Mouse (Mus musculus): ENCODE data around the gene Hpd. TPM values are rescaled to one million over a fixed set of nuclear protein-coding genes. Genes with fewer than 3 reads are reported as not detected.
A peak's percentile ranks its signal among the peaks of the same experiment; 100 is the strongest.

Gene Hpd
- polyA plus RNA-seq, 1 experiment from 2014 or later = not detected

DNA sequence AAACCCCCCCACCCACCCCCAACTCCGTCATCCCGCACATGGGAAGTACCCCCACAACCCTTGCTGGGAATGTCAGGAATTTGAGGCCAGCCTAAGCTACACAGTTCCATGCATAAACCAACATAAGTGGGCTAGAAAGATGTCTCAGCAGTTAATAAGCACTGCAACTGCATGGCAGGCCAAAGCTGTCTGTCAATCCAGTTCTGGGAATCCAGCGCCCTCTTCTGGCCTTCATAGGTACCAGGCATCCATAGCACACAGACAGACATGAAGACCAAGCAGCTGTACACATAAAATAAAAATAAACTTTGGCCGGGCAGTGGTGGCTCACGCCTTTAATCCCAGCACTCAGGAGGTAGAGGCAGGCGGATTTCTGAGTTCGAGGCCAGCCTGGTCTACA is 27.1 kb downstream of the Hpd start:
- Histone ChIP-seq H3K4me1 (peaks cover 13% of the 10 kb centered on the region), H3K4me3 (no peak overlapping the region), H3K9me3 (no peaks in the 10 kb centered on the region), H3K9ac (no peak overlapping the region), H3K36me3 (peaks cover 92% of the 10 kb centered on the region), H3K27me3 (no peaks in the 10 kb centered on the region), H3K4me2 (replicated peaks) (no peak overlapping the region), H3K27ac (no peak overlapping the region)
- no peak for ATAC-seq (ENCODE audit: low FRiP score, low read depth)
- 47% methylated on average over 7 of the region's 7 CpGs for WGBS

DNA sequence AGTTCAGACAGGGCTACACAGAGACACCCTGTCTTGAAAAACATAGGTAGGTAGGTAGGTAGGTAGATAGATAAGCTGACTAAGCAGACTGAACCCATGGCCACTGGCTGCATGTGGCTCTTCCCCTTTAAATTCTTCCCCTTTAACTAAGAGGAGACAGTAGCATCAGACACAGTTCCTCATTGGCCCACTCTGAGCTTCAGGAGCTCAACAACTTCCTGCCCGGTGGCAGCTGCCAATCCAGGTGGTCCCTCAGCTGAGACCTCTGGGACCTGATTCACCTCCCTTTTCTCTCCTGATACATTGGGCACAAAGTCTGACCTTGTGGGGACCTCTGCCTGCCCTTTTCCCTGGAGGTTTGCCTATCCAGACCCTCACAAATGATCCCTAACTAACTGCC is 29.6 kb downstream of the Hpd start:
- Histone ChIP-seq H3K36me3 (peaks cover 87% of the 10 kb centered on the region), H3K4me2 (replicated peaks) (no peak overlapping the region), H3K9ac (no peak overlapping the region), H3K27ac (no peak overlapping the region), H3K9me3 (no peaks in the 10 kb centered on the region), H3K27me3 (no peaks in the 10 kb centered on the region), H3K4me3 (no peak overlapping the region), H3K4me1 (peaks cover 36% of the 10 kb centered on the region)
- no peak for ATAC-seq (ENCODE audit: low FRiP score, low read depth)
- WGBS = 71% methylated on average over 1 of the region's 1 CpGs

GRCm38 (mm10) chr5:123151707-123152362 is 30.7 kb downstream of the Hpd start:
- Histone ChIP-seq H3K27me3 (no peaks in the 10 kb centered on the region), H3K4me3 (no peak overlapping the region), H3K4me1 (peaks cover 37% of the 10 kb centered on the region), H3K9me3 (no peaks in the 10 kb centered on the region), H3K27ac (no peak overlapping the region), H3K4me2 (replicated peaks) (no peak overlapping the region), H3K9ac (no peak overlapping the region), H3K36me3 (peaks cover 87% of the 10 kb centered on the region)
- 93% methylated on average over 16 of the region's 19 CpGs for WGBS
- ATAC-seq (ENCODE audit: low FRiP score, low read depth) = no peak

DNA sequence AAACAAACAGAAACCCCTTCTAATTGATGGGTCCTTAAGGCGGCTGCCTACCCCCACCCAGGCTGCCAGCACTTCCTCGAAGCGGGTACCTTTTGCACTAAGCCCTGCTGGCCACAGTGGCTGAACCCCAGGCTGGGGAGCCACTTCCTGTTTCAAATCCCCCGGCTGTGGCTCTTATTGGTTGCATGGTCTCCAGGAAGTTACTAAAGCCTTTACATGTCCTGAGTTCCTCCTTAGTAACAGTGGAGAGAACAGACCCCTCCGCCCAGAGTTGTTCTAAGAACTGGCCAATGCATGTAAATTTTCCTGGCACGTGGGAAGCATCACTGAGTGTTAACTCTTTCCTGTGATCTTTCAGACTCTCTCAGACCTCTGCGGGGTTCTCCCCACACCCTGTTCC is 31.4 kb downstream of the Hpd start:
- Histone ChIP-seq H3K4me1 (peaks cover 42% of the 10 kb centered on the region), H3K4me3 (peak overlapping the region; percentile 40), H3K27ac (no peak overlapping the region; the same call in 1 of the 2 replicates), H3K9me3 (no peaks in the 10 kb centered on the region), H3K27me3 (no peaks in the 10 kb centered on the region), H3K9ac (peak overlapping the region; percentile 40), H3K36me3 (peaks cover 88% of the 10 kb centered on the region), H3K4me2 (replicated peaks) (peak overlapping the region; percentile 67)
- no peak for ATAC-seq (ENCODE audit: low FRiP score, low read depth)
- WGBS = 28% methylated on average over 7 of the region's 7 CpGs

DNA sequence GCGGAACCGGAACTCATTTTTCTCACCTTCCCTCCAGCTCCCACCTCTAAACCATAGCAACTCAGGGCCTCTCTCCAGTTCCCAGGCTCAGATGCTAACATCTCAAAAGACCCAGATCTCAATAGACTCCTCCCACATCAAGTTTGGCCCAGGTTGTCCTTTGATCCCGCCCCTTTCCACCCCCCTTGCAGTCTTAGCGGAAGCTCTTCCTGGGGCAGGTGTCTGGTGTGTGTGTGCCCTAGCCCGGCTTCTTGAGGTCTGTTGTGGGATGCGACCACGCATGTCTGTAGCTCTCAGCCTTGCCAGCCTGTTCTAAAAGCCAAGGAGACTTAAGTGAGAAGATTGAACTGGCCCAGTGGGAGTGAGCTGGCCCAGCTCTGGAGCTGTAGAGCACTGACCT is 31.9 kb downstream of the Hpd start:
- H3K4me2 ChIP-seq (replicated peaks) = peak overlapping the region; percentile 67
- H3K27ac ChIP-seq = no peak overlapping the region; the same call in 1 of the 2 replicates
- 39% methylated on average over 7 of the region's 7 CpGs for WGBS
- peak overlapping the region; percentile 40 for H3K9ac ChIP-seq
- H3K4me1 ChIP-seq = peaks cover 47% of the 10 kb centered on the region
- H3K36me3 ChIP-seq = peaks cover 89% of the 10 kb centered on the region
- no peaks in the 10 kb centered on the region for H3K27me3 ChIP-seq
- no peaks in the 10 kb centered on the region for H3K9me3 ChIP-seq
- H3K4me3 ChIP-seq = peak overlapping the region; percentile 40
- no peak for ATAC-seq (ENCODE audit: low FRiP score, low read depth)

DNA sequence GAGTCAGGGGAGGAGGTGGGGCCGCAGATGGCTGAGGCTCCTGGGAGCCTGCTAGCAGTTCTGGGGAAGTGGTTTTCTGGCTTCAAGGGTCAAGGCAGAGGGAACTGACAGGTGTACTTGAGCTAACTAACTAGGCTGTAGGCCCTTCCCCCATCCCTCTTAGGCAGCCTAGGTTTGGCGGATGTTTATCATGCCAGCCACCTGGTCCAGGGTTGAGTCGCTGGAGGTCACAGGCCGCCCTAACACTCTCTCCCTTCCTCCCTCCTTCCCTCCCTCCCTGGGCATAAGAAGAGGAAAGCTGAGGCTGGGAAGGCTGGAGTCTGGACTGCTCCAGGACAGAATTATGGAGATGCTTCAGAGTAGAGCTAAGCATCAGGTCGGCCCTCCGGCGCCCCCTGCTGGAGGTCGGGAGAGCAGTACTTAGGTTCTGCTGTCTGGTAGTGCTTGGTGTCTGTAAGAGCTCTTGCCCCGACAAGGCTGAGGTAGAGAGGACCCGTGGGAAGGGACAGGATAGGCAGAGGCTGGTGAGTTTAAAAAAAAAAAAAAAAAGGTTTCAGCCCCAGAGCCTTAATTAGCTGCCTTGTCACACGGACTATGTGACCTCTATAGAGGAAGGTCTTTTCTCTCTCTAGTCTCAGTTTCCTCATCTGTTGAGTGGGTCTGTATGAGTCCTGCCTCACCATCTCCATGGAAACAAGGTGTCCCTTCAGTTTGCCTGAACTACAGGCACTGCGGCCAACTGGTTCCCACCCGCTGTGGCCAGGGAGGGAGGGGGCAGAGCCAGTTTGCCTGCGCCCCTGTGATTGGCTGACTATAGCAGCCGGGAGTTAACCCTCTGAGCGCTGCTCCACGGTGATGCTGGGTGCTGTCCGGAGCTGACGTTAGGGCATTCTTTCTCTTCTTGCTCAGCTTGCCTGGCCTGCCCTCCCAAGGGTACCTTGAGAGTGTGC is 32.8 kb downstream of the Hpd start:
- Histone ChIP-seq H3K27ac (0 out of 2 replicates have a peak overlapping the region, but pooled peaks have one; percentile 33), H3K4me1 (peaks cover 56% of the 10 kb centered on the region), H3K4me2 (replicated peaks) (peak overlapping the region; percentile 67), H3K36me3 (peaks cover 90% of the 10 kb centered on the region), H3K4me3 (peak overlapping the region; percentile 40), H3K9me3 (no peaks in the 10 kb centered on the region), H3K9ac (peak overlapping the region; percentile 40), H3K27me3 (no peaks in the 10 kb centered on the region)
- WGBS = 9% methylated on average over 19 of the region's 19 CpGs
- peak; percentile 87 for ATAC-seq (ENCODE audit: low FRiP score, low read depth)

DNA sequence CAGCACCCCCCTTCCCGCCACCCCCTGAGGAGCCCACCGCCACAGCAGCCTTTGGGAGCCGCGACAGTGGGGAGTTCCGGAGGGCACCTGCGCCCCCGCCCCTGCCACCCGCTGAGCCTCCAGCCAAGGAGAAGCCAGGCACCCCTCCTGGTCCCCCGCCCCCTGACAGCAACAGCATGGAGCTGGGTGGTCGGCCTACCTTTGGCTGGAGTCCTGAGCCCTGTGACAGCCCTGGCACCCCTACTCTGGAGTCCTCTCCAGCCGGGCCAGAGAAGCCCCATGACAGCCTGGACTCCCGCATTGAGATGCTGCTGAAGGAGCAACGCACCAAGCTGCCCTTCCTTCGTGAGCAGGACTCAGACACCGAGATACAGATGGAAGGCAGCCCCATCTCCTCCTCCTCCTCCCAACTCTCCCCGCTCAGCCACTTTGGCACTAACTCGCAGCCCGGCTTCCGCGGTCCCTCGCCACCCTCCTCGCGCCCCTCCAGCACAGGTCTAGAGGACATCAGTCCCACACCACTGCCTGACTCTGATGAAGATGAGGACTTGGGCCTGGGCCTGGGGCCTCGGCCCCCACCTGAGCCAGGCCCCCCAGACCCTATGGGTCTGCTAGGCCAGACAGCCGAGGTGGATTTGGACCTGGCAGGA is 34.3 kb downstream of the Hpd start:
- H3K9me3 ChIP-seq = no peaks in the 10 kb centered on the region
- H3K36me3 ChIP-seq = peaks cover 82% of the 10 kb centered on the region
- 86% methylated on average over 25 of the region's 25 CpGs for WGBS
- no peaks in the 10 kb centered on the region for H3K27me3 ChIP-seq
- no peak overlapping the region for H3K27ac ChIP-seq
- no peak for ATAC-seq (ENCODE audit: low FRiP score, low read depth)
- peak overlapping the region; percentile 67; the same call in 1 of the 2 replicates for H3K4me2 ChIP-seq (replicated peaks)
- 0 out of 2 replicates have a peak overlapping the region, but pooled peaks have one; percentile 13 for H3K9ac ChIP-seq
- H3K4me3 ChIP-seq = no peak overlapping the region
- H3K4me1 ChIP-seq = peaks cover 68% of the 10 kb centered on the region

DNA sequence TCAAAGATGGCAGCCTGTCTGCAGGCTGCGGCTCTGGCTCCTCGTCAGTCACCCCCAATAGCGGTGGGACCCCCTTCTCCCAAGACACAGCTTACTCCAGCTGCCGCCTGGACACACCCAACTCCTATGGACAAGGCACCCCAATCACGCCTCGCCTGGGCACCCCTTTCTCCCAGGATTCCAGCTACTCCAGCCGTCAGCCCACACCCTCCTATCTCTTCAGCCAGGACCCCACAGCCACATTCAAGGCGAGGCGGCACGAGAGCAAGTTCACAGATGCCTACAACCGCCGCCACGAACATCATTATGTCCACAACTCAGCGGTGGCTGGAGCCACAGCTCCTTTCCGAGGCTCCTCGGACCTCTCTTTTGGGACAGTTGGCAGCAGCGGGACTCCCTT is 35.0 kb downstream of the Hpd start:
- no peak overlapping the region for H3K4me2 ChIP-seq (replicated peaks)
- H3K4me1 ChIP-seq = peaks cover 68% of the 10 kb centered on the region

GRCm38 (mm10) chr5:123146357-123146756 is 36.2 kb downstream of the Hpd start:
- no peak for ATAC-seq (ENCODE audit: low FRiP score, low read depth)
- no peaks in the 10 kb centered on the region for H3K27me3 ChIP-seq
- H3K4me2 ChIP-seq (replicated peaks) = no peak overlapping the region
- 83% methylated on average over 11 of the region's 11 CpGs for WGBS
- no peak overlapping the region for H3K27ac ChIP-seq
- no peaks in the 10 kb centered on the region for H3K9me3 ChIP-seq
- H3K4me1 ChIP-seq = peaks cover 65% of the 10 kb centered on the region
- H3K36me3 ChIP-seq = peaks cover 63% of the 10 kb centered on the region
- no peak overlapping the region for H3K4me3 ChIP-seq
- H3K9ac ChIP-seq = no peak overlapping the region

More for the DNA sequence above, 35.0 kb downstream of the Hpd start:
- no peak overlapping the region for H3K27ac ChIP-seq
- H3K4me3 ChIP-seq = no peak overlapping the region
- no peaks in the 10 kb centered on the region for H3K27me3 ChIP-seq
- H3K36me3 ChIP-seq = peaks cover 75% of the 10 kb centered on the region
- 0 out of 2 replicates have a peak overlapping the region, but pooled peaks have one; percentile 13 for H3K9ac ChIP-seq
- no peak for ATAC-seq (ENCODE audit: low FRiP score, low read depth)
- 85% methylated on average over 17 of the region's 17 CpGs for WGBS
- H3K9me3 ChIP-seq = no peaks in the 10 kb centered on the region

DNA sequence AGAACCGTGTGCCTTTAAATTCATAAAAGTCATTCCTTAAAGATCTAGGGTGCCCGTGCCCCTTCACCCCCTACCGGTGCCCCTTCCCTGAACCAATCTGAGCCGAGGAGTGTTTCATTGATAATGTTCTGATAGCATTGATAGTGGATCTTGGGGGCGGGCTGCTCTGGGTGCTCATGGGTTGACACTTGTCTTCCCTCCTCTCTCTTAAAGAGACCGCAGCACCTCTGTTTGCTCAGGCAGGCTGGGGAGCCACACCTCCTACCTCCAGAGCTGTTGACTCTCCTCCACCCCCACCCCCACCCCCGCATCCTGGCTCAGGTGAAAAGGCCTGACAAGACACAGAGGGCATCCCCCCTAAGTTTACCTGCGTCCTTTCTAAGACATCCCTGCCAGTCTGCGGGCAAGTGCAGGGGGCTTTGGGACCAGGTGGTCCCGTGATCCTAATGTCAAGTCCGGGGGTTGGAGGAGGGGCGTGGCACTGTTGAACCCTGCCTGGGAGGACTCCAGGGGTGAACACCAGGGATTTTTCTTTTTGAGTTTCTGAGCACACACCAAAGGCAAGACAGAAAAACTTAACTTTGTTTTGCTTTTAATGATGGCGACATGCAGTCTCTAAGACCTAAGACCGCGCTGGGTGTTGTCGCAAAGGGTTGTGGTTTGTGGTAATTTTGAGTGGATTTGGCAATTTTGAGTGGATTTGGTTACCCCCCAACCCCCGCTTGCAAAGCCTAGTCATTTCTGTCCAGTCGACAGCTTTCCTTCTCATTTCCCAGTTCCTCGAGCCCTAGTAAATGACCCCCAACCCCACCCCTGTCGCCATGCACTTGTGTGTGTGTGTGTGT is 37.6 kb downstream of the Hpd start:
- Histone ChIP-seq H3K4me1 (peaks cover 51% of the 10 kb centered on the region), H3K36me3 (peaks cover 51% of the 10 kb centered on the region), H3K4me2 (replicated peaks) (peak overlapping the region; percentile 98), H3K27me3 (no peaks in the 10 kb centered on the region), H3K9ac (peak overlapping the region; percentile 100), H3K9me3 (no peaks in the 10 kb centered on the region), H3K27ac (no peak overlapping the region), H3K4me3 (peak overlapping the region; percentile 94)
- WGBS = 31% methylated on average over 20 of the region's 20 CpGs
- no peak for ATAC-seq (ENCODE audit: low FRiP score, low read depth)
